Mouse (Mus musculus): ENCODE measurements around the gene Map3k1. TPM values are rescaled to one million over a fixed set of nuclear protein-coding genes. Genes with fewer than 3 reads are reported as not detected.
"Not testable (repeated sequence)": the region's sequence is repeated elsewhere in the genome, so short reads cannot be mapped to it uniquely, and the experiment has no call there.

The Map3k1 gene
- total and polyA plus RNA-seq, 2 experiments from 2014 or later, result 9.7 TPM

GRCm38 (mm10) chr13:111726898-111727297 lies 81.9 kb downstream of the Map3k1 start:
- Histone ChIP-seq H3K27ac (ENCODE audit: low read depth) (no peak overlapping the region), H3K9ac (replicated peaks; ENCODE audit: low read depth, low read length) (no peak overlapping the region), H3K27me3 (ENCODE audit: control insufficient read depth, insufficient read depth, low read length) (no peaks in the 10 kb centered on the region), H3K4me3 (ENCODE audit: low read depth, low read length) (no peak overlapping the region), H3K9me3 (replicated peaks; ENCODE audit: control insufficient read depth, low read length) (peaks cover 9% of the 10 kb centered on the region), H3K4me1 (ENCODE audit: control insufficient read depth, insufficient read depth) (peaks cover 9% of the 10 kb centered on the region), H3K36me3 (replicated peaks; ENCODE audit: control insufficient read depth, insufficient read depth, low read length) (no peaks in the 10 kb centered on the region), H3K4me2 (ENCODE audit: low read depth, low read length) (no peak overlapping the region)
- TF ChIP-seq EP300 (IDR thresholded peaks at IDR 0.05; ENCODE audit: low read depth), result no peak
- no peak for TF ChIP-seq CTCF (IDR thresholded peaks at IDR 0.05; ENCODE audit: low read depth)
- WGBS, result 96% methylated on average over 5 of the region's 5 CpGs
- DNase-seq (ENCODE audit: low spot score) (no peak), ATAC-seq (ENCODE audit: insufficient read depth, low read depth) (no peak)

- TF ChIP-seq EP300 (IDR thresholded peaks at IDR 0.05; ENCODE audit: low read depth), result no peak
- H3K4me3 ChIP-seq (ENCODE audit: low read depth, low read length), result peak overlapping the region; percentile 82
- H3K36me3 ChIP-seq (replicated peaks; ENCODE audit: control insufficient read depth, insufficient read depth, low read length), result no peaks in the 10 kb centered on the region
- peak overlapping the region; percentile 70 for H3K9ac ChIP-seq (replicated peaks; ENCODE audit: low read depth, low read length)
- peaks cover 9% of the 10 kb centered on the region for H3K9me3 ChIP-seq (replicated peaks; ENCODE audit: control insufficient read depth, low read length)
- H3K27me3 ChIP-seq (ENCODE audit: control insufficient read depth, insufficient read depth, low read length), result no peaks in the 10 kb centered on the region
- peaks cover 9% of the 10 kb centered on the region for H3K4me1 ChIP-seq (ENCODE audit: control insufficient read depth, insufficient read depth)
- DNase-seq (ENCODE audit: low spot score), result peak; percentile 98
- H3K27ac ChIP-seq (ENCODE audit: low read depth), result peak overlapping the region; percentile 95
- peak; percentile 98 for ATAC-seq (ENCODE audit: insufficient read depth, low read depth)
- under 1% methylated on average over 65 of the region's 65 CpGs for WGBS
- peak overlapping the region; percentile 85 for H3K4me2 ChIP-seq (ENCODE audit: low read depth, low read length)
These were observed 83.4 kb downstream of the Map3k1 start for GRCm38 (mm10) chr13:111725165-111726077.

- DNase-seq (ENCODE audit: low spot score) (no peak), ATAC-seq (ENCODE audit: insufficient read depth, low read depth) (no peak)
- Histone ChIP-seq H3K27me3 (ENCODE audit: control insufficient read depth, insufficient read depth, low read length) (no peaks in the 10 kb centered on the region), H3K4me2 (ENCODE audit: low read depth, low read length) (peak overlapping the region; percentile 85), H3K9ac (replicated peaks; ENCODE audit: low read depth, low read length) (peak overlapping the region; percentile 70), H3K27ac (ENCODE audit: low read depth) (peak overlapping the region; percentile 95), H3K36me3 (replicated peaks; ENCODE audit: control insufficient read depth, insufficient read depth, low read length) (no peaks in the 10 kb centered on the region), H3K4me1 (ENCODE audit: control insufficient read depth, insufficient read depth) (peaks cover 9% of the 10 kb centered on the region), H3K4me3 (ENCODE audit: low read depth, low read length) (peak overlapping the region; percentile 82), H3K9me3 (replicated peaks; ENCODE audit: control insufficient read depth, low read length) (peaks cover 9% of the 10 kb centered on the region)
- TF ChIP-seq EP300 (IDR thresholded peaks at IDR 0.05; ENCODE audit: low read depth) (no peak), CTCF (IDR thresholded peaks at IDR 0.05; ENCODE audit: low read depth) (no peak)
- under 1% methylated on average over 18 of the region's 18 CpGs for WGBS
These were observed 84.0 kb downstream of the Map3k1 start for GRCm38 (mm10) chr13:111724811-111725164.

DNA sequence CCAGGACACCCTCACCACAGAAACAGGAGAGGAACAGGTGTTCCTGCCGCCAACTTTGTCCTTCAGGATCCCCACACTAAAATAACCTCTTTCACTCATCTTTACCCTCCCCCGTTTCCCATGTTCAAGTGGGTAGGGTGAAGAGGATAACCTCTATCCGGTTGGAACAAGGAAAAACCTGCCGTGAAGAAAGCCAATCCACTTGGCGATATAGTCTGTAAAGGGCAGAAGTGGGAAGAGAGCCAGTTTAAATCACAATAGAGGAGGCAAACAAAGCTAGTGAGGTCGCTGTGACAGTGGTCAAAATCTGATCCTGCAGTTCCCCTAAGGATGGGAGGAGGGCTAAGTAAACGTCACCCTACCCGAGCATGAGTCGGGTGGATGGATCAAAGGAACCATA lies 89.1 kb downstream of the Map3k1 start:
- TF ChIP-seq EP300 (IDR thresholded peaks at IDR 0.05; ENCODE audit: low read depth), result no peak
- TF ChIP-seq CTCF (IDR thresholded peaks at IDR 0.05; ENCODE audit: low read depth), result no peak
- ATAC-seq (ENCODE audit: insufficient read depth, low read depth), result no peak
- peaks cover 27% of the 10 kb centered on the region for H3K36me3 ChIP-seq (replicated peaks; ENCODE audit: control insufficient read depth, insufficient read depth, low read length)

DNA sequence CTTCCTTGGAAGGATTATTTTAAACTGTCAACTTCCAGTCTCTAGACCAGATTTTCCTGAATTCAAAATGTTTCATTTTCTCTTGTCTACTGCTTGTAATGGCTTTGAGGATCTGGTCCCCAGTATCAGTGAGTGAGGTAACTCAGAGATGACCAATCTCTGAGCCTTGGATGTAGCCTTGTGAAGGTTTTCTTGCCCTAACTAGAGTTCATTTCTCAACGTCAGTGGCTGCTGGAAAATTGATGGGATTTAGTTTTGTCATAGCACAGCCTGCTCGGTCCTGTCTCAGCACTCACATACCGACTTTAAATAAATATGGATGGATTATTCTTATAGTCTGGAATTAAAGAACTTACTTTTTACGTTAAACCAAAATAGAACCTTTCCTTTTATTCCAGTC lies 98.3 kb downstream of the Map3k1 start:
- H3K27me3 ChIP-seq (ENCODE audit: control insufficient read depth, insufficient read depth, low read length), result no peaks in the 10 kb centered on the region
- WGBS, result 91% methylated on average over 4 of the region's 4 CpGs
- H3K36me3 ChIP-seq (replicated peaks; ENCODE audit: control insufficient read depth, insufficient read depth, low read length), result peaks cover 96% of the 10 kb centered on the region
- no peak for TF ChIP-seq EP300 (IDR thresholded peaks at IDR 0.05; ENCODE audit: low read depth)
- TF ChIP-seq CTCF (IDR thresholded peaks at IDR 0.05; ENCODE audit: low read depth), result no peak
- no peak overlapping the region for H3K4me2 ChIP-seq (ENCODE audit: low read depth, low read length)
- no peak overlapping the region for H3K4me3 ChIP-seq (ENCODE audit: low read depth, low read length)
- no peak overlapping the region for H3K27ac ChIP-seq (ENCODE audit: low read depth)
- DNase-seq (ENCODE audit: low spot score), result no peak
- H3K9me3 ChIP-seq (replicated peaks; ENCODE audit: control insufficient read depth, low read length), result no peaks in the 10 kb centered on the region
- H3K9ac ChIP-seq (replicated peaks; ENCODE audit: low read depth, low read length), result no peak overlapping the region
- no peak for ATAC-seq (ENCODE audit: insufficient read depth, low read depth)
- H3K4me1 ChIP-seq (ENCODE audit: control insufficient read depth, insufficient read depth), result no peaks in the 10 kb centered on the region

More for the DNA sequence above, 89.1 kb downstream of the Map3k1 start:
- peak; percentile 8 for DNase-seq (ENCODE audit: low spot score)
- Histone ChIP-seq H3K4me3 (ENCODE audit: low read depth, low read length) (no peak overlapping the region), H3K27ac (ENCODE audit: low read depth) (no peak overlapping the region), H3K9me3 (replicated peaks; ENCODE audit: control insufficient read depth, low read length) (no peaks in the 10 kb centered on the region), H3K27me3 (ENCODE audit: control insufficient read depth, insufficient read depth, low read length) (no peaks in the 10 kb centered on the region), H3K4me1 (ENCODE audit: control insufficient read depth, insufficient read depth) (peaks cover 5% of the 10 kb centered on the region), H3K4me2 (ENCODE audit: low read depth, low read length) (no peak overlapping the region), H3K9ac (replicated peaks; ENCODE audit: low read depth, low read length) (no peak overlapping the region)
- 46% methylated on average over 9 of the region's 9 CpGs for WGBS

DNA sequence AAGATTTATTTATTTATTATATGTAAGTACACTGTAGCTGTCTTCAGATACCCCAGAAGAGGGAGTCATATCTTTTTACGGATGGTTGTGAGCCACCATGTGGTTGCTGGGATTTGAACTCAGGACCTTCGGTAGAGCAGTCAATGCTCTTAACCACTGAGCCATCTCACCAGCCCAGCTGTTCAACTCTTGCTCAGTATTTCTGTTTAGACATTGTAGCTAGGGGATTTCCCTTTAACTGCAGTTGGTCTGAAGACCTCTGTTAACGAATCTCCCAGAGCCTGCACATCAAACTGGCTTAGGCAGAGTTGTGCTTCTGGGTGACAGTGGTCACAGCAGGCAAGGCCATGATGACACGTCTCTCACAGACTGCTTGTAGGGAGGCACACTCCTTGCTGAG lies 104.8 kb downstream of the Map3k1 start:
- H3K9me3 ChIP-seq (replicated peaks; ENCODE audit: control insufficient read depth, low read length); H3K4me1 ChIP-seq (ENCODE audit: control insufficient read depth, insufficient read depth); H3K4me2 ChIP-seq (ENCODE audit: low read depth, low read length); H3K4me3 ChIP-seq (ENCODE audit: low read depth, low read length); DNase-seq (ENCODE audit: low spot score); H3K27ac ChIP-seq (ENCODE audit: low read depth); H3K27me3 ChIP-seq (ENCODE audit: control insufficient read depth, insufficient read depth, low read length); ATAC-seq (ENCODE audit: insufficient read depth, low read depth); H3K9ac ChIP-seq (replicated peaks; ENCODE audit: low read depth, low read length): not testable (repeated sequence)
- 83% methylated on average over 4 of the region's 4 CpGs for WGBS
- peaks cover 64% of the 10 kb centered on the region for H3K36me3 ChIP-seq (replicated peaks; ENCODE audit: control insufficient read depth, insufficient read depth, low read length)

Data from heart, postnatal 0 days (tissue).